Mouse (Mus musculus) neural tube, embryonic 15.5 days (tissue): ENCODE data around the gene Xrn2. TPM values are rescaled to one million over a fixed set of nuclear protein-coding genes. Genes with fewer than 3 reads are reported as not detected.

Experiments
- ATAC-seq: fragments of 200-750 bp; cut with Nextera tagmentation; 2 replicates; pipeline ENCODE4 v1.8.0; 2017; ENCODE audit warnings: mild to moderate bottlenecking, moderate TSS enrichment, moderate library complexity; ENCODE audit not compliant: low FRiP score
- H3K27ac ChIP-seq: fragments of 300-500 bp; sonication (generic); replicated peaks from 2 replicates; pipeline ENCODE4 v1.5.1; 2015; ENCODE audit warnings: mild to moderate bottlenecking, inconsistent platforms
- H3K27me3 ChIP-seq: fragments of 300-500 bp; sonication (generic); replicated peaks from 2 replicates; pipeline ENCODE4 v1.6.1; 2015; ENCODE audit warnings: inconsistent platforms
- H3K36me3 ChIP-seq: fragments of 300-500 bp; sonication (generic); 2 replicates; pipeline ENCODE4 v1.6.1; 2015; ENCODE audit warnings: inconsistent platforms
- H3K4me1 ChIP-seq: fragments of 300-500 bp; sonication (generic); 2 replicates; pipeline ENCODE4 v1.6.1; 2015; ENCODE audit warnings: inconsistent platforms
- H3K4me2 ChIP-seq: fragments of 300-500 bp; sonication (generic); 2 replicates; pipeline ENCODE4 v1.6.1; 2015; ENCODE audit warnings: inconsistent platforms, mild to moderate bottlenecking, moderate library complexity
- H3K4me3 ChIP-seq: fragments of 300-500 bp; sonication (generic); replicated peaks from 2 replicates; pipeline ENCODE4 v1.5.1; 2015; ENCODE audit warnings: mild to moderate bottlenecking, inconsistent platforms
- H3K9ac ChIP-seq: fragments of 300-500 bp; sonication (generic); replicated peaks from 2 replicates; pipeline ENCODE4 v1.6.1; 2015; ENCODE audit warnings: mild to moderate bottlenecking, inconsistent platforms
- H3K9me3 ChIP-seq: fragments of 300-500 bp; sonication (generic); replicated peaks from 2 replicates; pipeline ENCODE4 v1.6.1; 2016; ENCODE audit warnings: inconsistent platforms
- WGBS: fragments of 180-500 bp; shearing (Covaris S2); methylation state at CpG from one replicate; pipeline ENCODE4 v1.1.7; 2015; ENCODE audit warnings: mixed read lengths; 5-methylcytosine and 5-hydroxymethylcytosine counted together
- polyA plus RNA-seq: library from polyadenylated mRNA; unstranded; fragments of >200 nt; fragmentation: Nextera tagmentation; extraction: Ambion mirVana; gene quantifications from 2 replicates; pipeline ENCODE4 v1.2.1, GENCODE M21; 2015

Xrn2 gene
- polyA plus RNA-seq, 1 experiment from 2014 or later: 60.1 TPM

- Histone ChIP-seq H3K36me3 (peaks cover 12% of the 10 kb centered on the region; the same call in 1 of the 2 replicates), H3K27ac (no peak overlapping the region)
- no peak for ATAC-seq
These were observed 56.3 kb downstream of the Xrn2 start for GRCm38 (mm10) chr2:147069077-147069476.

GRCm38 (mm10) chr2:147070305-147070704 is 57.5 kb downstream of the Xrn2 start:
- no peak overlapping the region for H3K4me3 ChIP-seq
- peaks cover 8% of the 10 kb centered on the region; the same call in 1 of the 2 replicates for H3K36me3 ChIP-seq
- no peak overlapping the region for H3K27ac ChIP-seq
- H3K4me1 ChIP-seq: peaks cover 2% of the 10 kb centered on the region; the same call in 1 of the 2 replicates
- H3K4me2 ChIP-seq: no peak overlapping the region
- H3K27me3 ChIP-seq: no peaks in the 10 kb centered on the region
- no peaks in the 10 kb centered on the region for H3K9me3 ChIP-seq
- WGBS: 95% methylated on average over 1 of the region's 1 CpGs
- H3K9ac ChIP-seq: no peak overlapping the region
- no peak for ATAC-seq

More at GRCm38 (mm10) chr2:147069077-147069476, 56.3 kb downstream of the Xrn2 start:
- H3K9me3 ChIP-seq: no peaks in the 10 kb centered on the region
- WGBS: 11% methylated on average over 1 of the region's 1 CpGs
- peaks cover 2% of the 10 kb centered on the region; the same call in 1 of the 2 replicates for H3K4me1 ChIP-seq
- H3K4me3 ChIP-seq: no peak overlapping the region
- H3K9ac ChIP-seq: no peak overlapping the region
- H3K27me3 ChIP-seq: no peaks in the 10 kb centered on the region
- H3K4me2 ChIP-seq: no peak overlapping the region

GRCm38 (mm10) chr2:147073962-147074361 is 61.2 kb downstream of the Xrn2 start:
- WGBS: 43% methylated on average over 2 of the region's 2 CpGs
- no peak overlapping the region for H3K4me2 ChIP-seq
- H3K9me3 ChIP-seq: no peaks in the 10 kb centered on the region
- ATAC-seq: no peak
- H3K27me3 ChIP-seq: peaks cover 3% of the 10 kb centered on the region
- no peak overlapping the region for H3K27ac ChIP-seq
- no peak overlapping the region for H3K9ac ChIP-seq
- no peaks in the 10 kb centered on the region for H3K4me1 ChIP-seq
- peaks cover 16% of the 10 kb centered on the region for H3K36me3 ChIP-seq
- H3K4me3 ChIP-seq: no peak overlapping the region

GRCm38 (mm10) chr2:147074399-147074798 is 61.6 kb downstream of the Xrn2 start:
- no peak for ATAC-seq
- no peak overlapping the region for H3K27ac ChIP-seq
- no peaks in the 10 kb centered on the region for H3K4me1 ChIP-seq
- peaks cover 7% of the 10 kb centered on the region for H3K27me3 ChIP-seq
- H3K4me3 ChIP-seq: no peak overlapping the region
- H3K9me3 ChIP-seq: no peaks in the 10 kb centered on the region
- WGBS: 92% methylated on average over 4 of the region's 4 CpGs
- no peak overlapping the region for H3K9ac ChIP-seq
- no peak overlapping the region for H3K4me2 ChIP-seq
- peaks cover 12% of the 10 kb centered on the region for H3K36me3 ChIP-seq

GRCm38 (mm10) chr2:147082391-147082790 is 69.6 kb downstream of the Xrn2 start:
- Histone ChIP-seq H3K36me3 (no peaks in the 10 kb centered on the region; the same call in 1 of the 2 replicates), H3K4me2 (no peak overlapping the region), H3K4me1 (peaks cover 20% of the 10 kb centered on the region), H3K27ac (no peak overlapping the region), H3K4me3 (no peak overlapping the region), H3K9me3 (no peaks in the 10 kb centered on the region), H3K9ac (no peak overlapping the region), H3K27me3 (peaks cover 72% of the 10 kb centered on the region)
- no peak for ATAC-seq
- WGBS: 65% methylated on average over 4 of the region's 4 CpGs

- Histone ChIP-seq H3K4me3 (peak overlapping the region; percentile 32), H3K36me3 (no peaks in the 10 kb centered on the region), H3K9ac (no peak overlapping the region), H3K4me2 (peak overlapping the region; percentile 52), H3K27ac (no peak overlapping the region), H3K4me1 (peaks cover 20% of the 10 kb centered on the region), H3K9me3 (no peaks in the 10 kb centered on the region), H3K27me3 (peaks cover 78% of the 10 kb centered on the region)
- WGBS: 2% methylated on average over 59 of the region's 72 CpGs
- peak; percentile 35; the same call in 1 of the 2 replicates for ATAC-seq
These were observed 70.9 kb downstream of the Xrn2 start for GRCm38 (mm10) chr2:147083471-147084365.

- Histone ChIP-seq H3K27me3 (peaks cover 69% of the 10 kb centered on the region), H3K9me3 (no peaks in the 10 kb centered on the region), H3K36me3 (no peaks in the 10 kb centered on the region), H3K4me1 (peaks cover 20% of the 10 kb centered on the region), H3K9ac (no peak overlapping the region), H3K4me3 (peak overlapping the region; percentile 32), H3K4me2 (peak overlapping the region; percentile 52), H3K27ac (no peak overlapping the region)
- peak; percentile 40; the same call in 1 of the 2 replicates for ATAC-seq
- 1% methylated on average over 101 of the region's 106 CpGs for WGBS
These were observed 71.7 kb downstream of the Xrn2 start for GRCm38 (mm10) chr2:147084366-147085071.

- Histone ChIP-seq H3K9ac (no peak within 1 kb of the TSS), H3K4me3 (peak within 1 kb of the TSS; percentile 32), H3K9me3 (no peaks in the 10 kb centered on the region), H3K4me2 (peak within 1 kb of the TSS; percentile 52), H3K27me3 (peaks cover 68% of the 10 kb centered on the region), H3K27ac (no peak within 1 kb of the TSS), H3K4me1 (peaks cover 20% of the 10 kb centered on the region), H3K36me3 (no peaks in the 10 kb centered on the region)
- ATAC-seq: 0 out of 2 replicates have a peak, but pooled peaks have one; percentile 18
- WGBS: under 1% methylated on average over 69 of the region's 82 CpGs
These were observed 72.5 kb downstream of the Xrn2 start, which contains the start of gene Nkx2-4 for GRCm38 (mm10) chr2:147085072-147085870. Gene Nkx2-4 (minus strand): TSS chr2:147085445.

- peaks cover 66% of the 10 kb centered on the region for H3K27me3 ChIP-seq
- ATAC-seq: no peak
- H3K4me3 ChIP-seq: no peak overlapping the region
- WGBS: 5% methylated on average over 6 of the region's 6 CpGs
- no peaks in the 10 kb centered on the region for H3K9me3 ChIP-seq
- no peak overlapping the region for H3K27ac ChIP-seq
- no peaks in the 10 kb centered on the region for H3K36me3 ChIP-seq
- peaks cover 20% of the 10 kb centered on the region for H3K4me1 ChIP-seq
- no peak overlapping the region for H3K9ac ChIP-seq
- H3K4me2 ChIP-seq: no peak overlapping the region
These were observed 73.1 kb downstream of the Xrn2 start for GRCm38 (mm10) chr2:147085937-147086336.

GRCm38 (mm10) chr2:147086441-147086840 is 73.6 kb downstream of the Xrn2 start:
- H3K36me3 ChIP-seq: no peaks in the 10 kb centered on the region

GRCm38 (mm10) chr2:147119736-147120135 is 106.9 kb downstream of the Xrn2 start:
- no peaks in the 10 kb centered on the region for H3K4me1 ChIP-seq
- H3K27me3 ChIP-seq: no peaks in the 10 kb centered on the region
- WGBS: 93% methylated on average over 1 of the region's 1 CpGs
- H3K9ac ChIP-seq: no peak overlapping the region
- H3K27ac ChIP-seq: no peak overlapping the region
- no peak overlapping the region for H3K4me3 ChIP-seq
- H3K4me2 ChIP-seq: no peak overlapping the region
- no peaks in the 10 kb centered on the region for H3K36me3 ChIP-seq
- no peaks in the 10 kb centered on the region for H3K9me3 ChIP-seq
- ATAC-seq: no peak

More at GRCm38 (mm10) chr2:147086441-147086840, 73.6 kb downstream of the Xrn2 start:
- Histone ChIP-seq H3K4me2 (no peak overlapping the region), H3K27me3 (peaks cover 61% of the 10 kb centered on the region), H3K9me3 (no peaks in the 10 kb centered on the region), H3K27ac (no peak overlapping the region), H3K9ac (no peak overlapping the region), H3K4me1 (peaks cover 20% of the 10 kb centered on the region), H3K4me3 (no peak overlapping the region)
- ATAC-seq: no peak
- WGBS: 11% methylated on average over 5 of the region's 5 CpGs
